16 mouse cellular contexts compared by ENCODE assay signal in the genomic region with DNA sequence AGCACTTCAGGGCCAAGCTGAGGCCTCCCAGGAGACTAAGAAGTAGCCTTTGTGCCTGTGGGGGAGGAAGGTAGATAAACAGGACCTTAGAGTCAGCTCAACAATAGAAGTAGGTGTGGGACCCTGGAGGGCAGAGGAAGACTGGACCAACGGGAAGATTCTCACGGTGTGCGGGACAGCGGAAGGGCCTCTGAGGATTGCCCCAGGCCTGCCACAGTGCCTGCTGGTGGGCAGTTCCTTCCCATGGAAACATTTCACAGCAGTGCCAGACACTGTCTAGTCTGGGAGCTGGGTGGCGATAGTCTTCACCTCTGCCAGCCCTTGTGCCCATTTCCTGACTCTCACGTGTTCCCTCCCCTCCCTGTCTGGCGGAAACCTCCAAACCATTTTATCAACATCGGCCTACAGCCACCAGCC. TPM values are rescaled to one million over a fixed set of nuclear protein-coding genes. Genes with fewer than 3 reads are reported as not detected.
DNase-seq lines count a peak whose midpoint lies in the region; ATAC-seq lines count a peak whose summit lies in the region.
"Had no signal": no experiment of that assay in that cellular context is flagged by ENCODE, and none has a peak within 500 bp of the region (broad histone marks: within the 10 kb centered on the region; RNA-seq: fewer than 3 reads in every experiment).

No protein-coding gene starts in this region.

- ATAC-seq in heart, embryonic 12.5 days (ENCODE audit: insufficient number of reproducible peaks, low FRiP score): no peak
- ATAC-seq in midbrain, embryonic 11.5 days (ENCODE audit: low FRiP score): no peak
- no peak for ATAC-seq in midbrain, embryonic 14.5 days (ENCODE audit: low FRiP score, low TSS enrichment)
- ATAC-seq in granulocyte monocyte progenitor cell, adult 5-6 weeks (replicated peaks; ENCODE audit: poor library complexity, severe bottlenecking): peak; percentile 13; the same call in 1 of the 2 replicates
- ATAC-seq in inflammation-experienced regulatory T-cells, adult 6 months: no peak
- ATAC-seq: forebrain, embryonic 15.5 days had no signal

- H3K4me1 ChIP-seq in heart, embryonic 12.5 days (replicated peaks): peaks cover 60% of the 10 kb centered on the region
- H3K4me1 ChIP-seq in midbrain, embryonic 11.5 days (ENCODE audit: control insufficient read depth, insufficient read depth, low read length): peaks cover 14% of the 10 kb centered on the region; the same call in 1 of the 2 replicates
- peaks cover 24% of the 10 kb centered on the region for H3K4me1 ChIP-seq in midbrain, embryonic 14.5 days (ENCODE audit: control insufficient read depth, insufficient read depth, low read length)

- DNase-seq in heart, adult 8-10 months (ENCODE audit: low spot score): no peak
- peak; percentile 85 for DNase-seq in midbrain, embryonic 11.5 days (ENCODE audit: low spot score, missing footprints)
- no peak for DNase-seq in midbrain, embryonic 14.5 days
- peak; percentile 60 for DNase-seq in lung, postnatal 25 days (ENCODE audit: low spot score)
- no peak for DNase-seq in adrenal gland, adult 18-20 months (ENCODE audit: low spot score in 2 of 2)
- DNase-seq: adrenal gland, postnatal 14 days; liver, embryonic 13.5 days; right cerebral cortex, adult 18-20 months had no signal

- WGBS in heart, embryonic 12.5 days: 51% methylated on average over 8 of the region's 8 CpGs
- 72% methylated on average over 8 of the region's 8 CpGs for WGBS in midbrain, embryonic 11.5 days
- 65% methylated on average over 8 of the region's 8 CpGs for WGBS in midbrain, embryonic 14.5 days

- H3K36me3 ChIP-seq in heart, embryonic 12.5 days: no peaks in the 10 kb centered on the region
- H3K36me3 ChIP-seq in midbrain, embryonic 11.5 days (ENCODE audit: control insufficient read depth, insufficient read depth, low read length): no peaks in the 10 kb centered on the region
- H3K36me3 ChIP-seq in midbrain, embryonic 14.5 days (ENCODE audit: control insufficient read depth, insufficient read depth, low read length): no peaks in the 10 kb centered on the region
- H3K36me3 ChIP-seq: forebrain, embryonic 15.5 days; liver, embryonic 13.5 days had no signal

- no peaks in the 10 kb centered on the region for H3K27me3 ChIP-seq in heart, embryonic 12.5 days (replicated peaks)
- H3K27me3 ChIP-seq in midbrain, embryonic 11.5 days (ENCODE audit: control insufficient read depth, insufficient read depth, low read length): no peaks in the 10 kb centered on the region
- H3K27me3 ChIP-seq in midbrain, embryonic 14.5 days (ENCODE audit: control insufficient read depth, insufficient read depth, low read length): no peaks in the 10 kb centered on the region
- H3K27me3 ChIP-seq: forebrain, embryonic 15.5 days; liver, embryonic 13.5 days had no signal

- H3K9me3 ChIP-seq in heart, embryonic 12.5 days (replicated peaks): no peaks in the 10 kb centered on the region
- no peaks in the 10 kb centered on the region for H3K9me3 ChIP-seq in midbrain, embryonic 11.5 days (ENCODE audit: control insufficient read depth, low read length)
- no peaks in the 10 kb centered on the region for H3K9me3 ChIP-seq in midbrain, embryonic 14.5 days (ENCODE audit: control insufficient read depth, low read length)
- H3K9me3 ChIP-seq: forebrain, embryonic 15.5 days; liver, embryonic 13.5 days had no signal

- no peak overlapping the region for H3K4me3 ChIP-seq in heart, embryonic 12.5 days
- H3K4me3 ChIP-seq in midbrain, embryonic 11.5 days (ENCODE audit: low read depth, low read length): no peak overlapping the region
- no peak overlapping the region for H3K4me3 ChIP-seq in midbrain, embryonic 14.5 days (replicated peaks; ENCODE audit: low read depth, low read length)
- H3K4me3 ChIP-seq: forebrain, embryonic 15.5 days; liver, embryonic 13.5 days; myocyte had no signal

- no peak overlapping the region for H3K4me2 ChIP-seq in heart, embryonic 12.5 days
- H3K4me2 ChIP-seq in midbrain, embryonic 11.5 days: no peak overlapping the region
- no peak overlapping the region for H3K4me2 ChIP-seq in midbrain, embryonic 14.5 days (ENCODE audit: low read length)
- H3K4me2 ChIP-seq: forebrain, embryonic 15.5 days; liver, embryonic 13.5 days had no signal

- H3K9ac ChIP-seq in heart, embryonic 12.5 days: no peak overlapping the region
- no peak overlapping the region for H3K9ac ChIP-seq in midbrain, embryonic 11.5 days (ENCODE audit: low read length)
- no peak overlapping the region for H3K9ac ChIP-seq in midbrain, embryonic 14.5 days (replicated peaks; ENCODE audit: low read length)
- H3K9ac ChIP-seq: forebrain, embryonic 15.5 days; liver, embryonic 13.5 days had no signal

- peak overlapping the region; percentile 71 for H3K27ac ChIP-seq in heart, embryonic 12.5 days (ENCODE audit: poor library complexity, severe bottlenecking)
- H3K27ac ChIP-seq in midbrain, embryonic 11.5 days (ENCODE audit: low read depth, low read length): no peak overlapping the region
- no peak overlapping the region for H3K27ac ChIP-seq in midbrain, embryonic 14.5 days (replicated peaks; ENCODE audit: low read depth, low read length)
- H3K27ac ChIP-seq: forebrain, embryonic 15.5 days; liver, embryonic 13.5 days had no signal

RNA-seq across cellular contexts. Expression of gene March10, which starts 12.6 kb away (rescaled TPM):
- 0.57 TPM in 1 of 2 replicates, not detected in the other for polyA plus RNA-seq in heart, embryonic 12.5 days (2016; fragmentation: Nextera tagmentation; extraction: Ambion mirVana)
- total RNA-seq in heart, adult 8-10 months (2022): not detected
- polyA plus RNA-seq in midbrain, embryonic 11.5 days (2014; fragmentation: Nextera tagmentation; extraction: Ambion mirVana): 0.06 TPM in 1 of 2 replicates, not detected in the other
- polyA plus RNA-seq in midbrain, embryonic 14.5 days (2014; fragmentation: Nextera tagmentation; extraction: Ambion mirVana): 0.21 and 0.22 TPM in 2 replicates
- not detected in 2 replicates for total RNA-seq in granulocyte monocyte progenitor cell, adult 5-6 weeks (2014; fragmentation: Nextera tagmentation)
- not detected in 2 replicates for total RNA-seq in granulocyte monocyte progenitor cell, adult 5-6 weeks (2017)
- not detected for total RNA-seq in adrenal gland, adult 18-20 months (2021)
- polyA plus RNA-seq in inflammation-experienced regulatory T-cells, adult 6 months (2017; shearing (Covaris generic)): not detected
- total RNA-seq: adrenal gland, postnatal 14 days; heart, adult 18-20 months had no signal
- polyA plus RNA-seq: kidney, embryonic 14.5 days; liver, embryonic 13.5 days; urinary bladder, adult 2 months had no signal

Comparison
In these comparisons a context has a peak if more than half of its experiments do, and no peak if none do; other contexts are left out.
1. DNase-seq: peak in midbrain, embryonic 11.5 days (single experiment) and lung, postnatal 25 days (single experiment); none in heart, adult 8-10 months (single experiment), midbrain, embryonic 14.5 days (single experiment) and adrenal gland, adult 18-20 months (0 of 2).